Mouse (Mus musculus): ENCODE results near the gene Fsd1.

- TF ChIP-seq POLR2AphosphoS2 (IDR thresholded peaks at IDR 0.05; ENCODE audit: insufficient read length, low read depth) (no peak), TCF3 (IDR thresholded peaks at IDR 0.05; ENCODE audit: insufficient read length, low read depth) (no peak), USF1 (IDR thresholded peaks at IDR 0.05; ENCODE audit: low read depth) (no peak), POLR2A (IDR thresholded peaks at IDR 0.05; ENCODE audit: insufficient read length, low read depth) (no peak), SRF (IDR thresholded peaks at IDR 0.05; ENCODE audit: control insufficient read depth, insufficient read length, low read depth) (no peak), MAX (IDR thresholded peaks at IDR 0.05; ENCODE audit: low read depth) (no peak), TCF12 (IDR thresholded peaks at IDR 0.05; ENCODE audit: insufficient read depth, poor library complexity, severe bottlenecking) (no peak), MYOG (IDR thresholded peaks at IDR 0.05; ENCODE audit: control insufficient read depth in 1 of 3, insufficient read depth in 1 of 3, insufficient read length in 2 of 3, low read depth in 2 of 3) (no peak), REST (IDR thresholded peaks at IDR 0.05; ENCODE audit: insufficient read depth, insufficient read length) (no peak), MYOD1 (IDR thresholded peaks at IDR 0.05; ENCODE audit: control insufficient read depth in 1 of 3, insufficient read length in 2 of 3, low read depth in 2 of 3) (no peak), E2F4 (IDR thresholded peaks at IDR 0.05; ENCODE audit: insufficient read depth) (no peak)
Measured at GRCm38 (mm10) chr17:56032831-56033230, 46.5 kb downstream of the Fsd1 start.

Data from myocyte (in vitro differentiated cells).